Mouse (Mus musculus): Measurements from ENCODE around the gene Sema3g. TPM values are rescaled to one million over a fixed set of nuclear protein-coding genes. Genes with fewer than 3 reads are reported as not detected.

Gene Sema3g
- polyA plus RNA-seq, 1 experiment, result 0.14 TPM

GRCm38 (mm10) chr14:31269456-31270100, 51.9 kb downstream of the Sema3g start:
- no peak overlapping the region for H3K4me3 ChIP-seq (ENCODE audit: insufficient read depth, poor library complexity, severe bottlenecking)
- peaks cover 26% of the 10 kb centered on the region for H3K27me3 ChIP-seq (ENCODE audit: control insufficient read depth, insufficient read depth, insufficient read length)
- no peaks in the 10 kb centered on the region for H3K79me2 ChIP-seq (ENCODE audit: control insufficient read depth, insufficient read depth)
- H3ac ChIP-seq (ENCODE audit: control insufficient read depth, insufficient read length, low read depth), result no peak overlapping the region
- H3K79me3 ChIP-seq (ENCODE audit: low read depth), result no peaks in the 10 kb centered on the region
- H3K36me3 ChIP-seq (ENCODE audit: control insufficient read depth, insufficient read depth), result no peaks in the 10 kb centered on the region
- TF ChIP-seq USF1 (IDR thresholded peaks at IDR 0.05; ENCODE audit: low read depth), result no peak
- no peak for TF ChIP-seq CTCF (IDR thresholded peaks at IDR 0.05; ENCODE audit: control insufficient read depth, insufficient read depth, insufficient read length)
- TF ChIP-seq FOSL1 (IDR thresholded peaks at IDR 0.05; ENCODE audit: insufficient read depth, low read length, poor library complexity, severe bottlenecking), result no peak
- TF ChIP-seq MYOG (IDR thresholded peaks at IDR 0.05; ENCODE audit: control insufficient read depth, extremely low read depth, insufficient read length), result no peak
- TF ChIP-seq MAX (IDR thresholded peaks at IDR 0.05), result no peak
- no peak for TF ChIP-seq CEBPB (IDR thresholded peaks at IDR 0.05; ENCODE audit: low read depth)
- TF ChIP-seq MYOD1 (IDR thresholded peaks at IDR 0.05; ENCODE audit: control insufficient read depth, insufficient read length, low read depth), result no peak

- Histone ChIP-seq H3K79me3 (ENCODE audit: low read depth) (no peaks in the 10 kb centered on the region), H3K79me2 (ENCODE audit: control insufficient read depth, insufficient read depth) (no peaks in the 10 kb centered on the region), H3ac (ENCODE audit: control insufficient read depth, insufficient read length, low read depth) (no peak overlapping the region), H3K36me3 (ENCODE audit: control insufficient read depth, insufficient read depth) (no peaks in the 10 kb centered on the region), H3K27me3 (ENCODE audit: control insufficient read depth, insufficient read depth, insufficient read length) (peaks cover 26% of the 10 kb centered on the region), H3K4me3 (ENCODE audit: insufficient read depth, poor library complexity, severe bottlenecking) (no peak overlapping the region)
- TF ChIP-seq FOSL1 (IDR thresholded peaks at IDR 0.05; ENCODE audit: insufficient read depth, low read length, poor library complexity, severe bottlenecking) (no peak), CEBPB (IDR thresholded peaks at IDR 0.05; ENCODE audit: low read depth) (no peak), USF1 (IDR thresholded peaks at IDR 0.05; ENCODE audit: low read depth) (no peak), MAX (IDR thresholded peaks at IDR 0.05) (no peak), MYOD1 (IDR thresholded peaks at IDR 0.05; ENCODE audit: control insufficient read depth, insufficient read length, low read depth) (no peak), CTCF (IDR thresholded peaks at IDR 0.05; ENCODE audit: control insufficient read depth, insufficient read depth, insufficient read length) (no peak), MYOG (IDR thresholded peaks at IDR 0.05; ENCODE audit: control insufficient read depth, extremely low read depth, insufficient read length) (no peak)
Measured at GRCm38 (mm10) chr14:31271121-31271520, 53.5 kb downstream of the Sema3g start.

GRCm38 (mm10) chr14:31272164-31272563, 54.5 kb downstream of the Sema3g start:
- Histone ChIP-seq H3K79me2 (ENCODE audit: control insufficient read depth, insufficient read depth) (no peaks in the 10 kb centered on the region), H3K79me3 (ENCODE audit: low read depth) (no peaks in the 10 kb centered on the region)

More at GRCm38 (mm10) chr14:31272164-31272563, 54.5 kb downstream of the Sema3g start:
- H3ac ChIP-seq (ENCODE audit: control insufficient read depth, insufficient read length, low read depth), result no peak overlapping the region
- no peak overlapping the region for H3K4me3 ChIP-seq (ENCODE audit: insufficient read depth, poor library complexity, severe bottlenecking)
- H3K27me3 ChIP-seq (ENCODE audit: control insufficient read depth, insufficient read depth, insufficient read length), result peaks cover 22% of the 10 kb centered on the region
- H3K36me3 ChIP-seq (ENCODE audit: control insufficient read depth, insufficient read depth), result no peaks in the 10 kb centered on the region
- TF ChIP-seq MYOD1 (IDR thresholded peaks at IDR 0.05; ENCODE audit: control insufficient read depth, insufficient read length, low read depth) (no peak), CTCF (IDR thresholded peaks at IDR 0.05; ENCODE audit: control insufficient read depth, insufficient read depth, insufficient read length) (peak; percentile 74)

Other genes with a start within 250 kb of the Sema3g start
- gene Glt8d1, start 216.5 kb upstream of the Sema3g start, polyA plus RNA-seq (2012; fragmentation: generic; extraction: Trizol), result 13.4 TPM
- 218 TPM for gene Spcs1, start 216.2 kb upstream of the Sema3g start, polyA plus RNA-seq (2012; fragmentation: generic; extraction: Trizol)
- 14.3 TPM for gene Pbrm1, start 198.7 kb upstream of the Sema3g start, polyA plus RNA-seq (2012; fragmentation: generic; extraction: Trizol)
- gene Gnl3, start 198.7 kb upstream of the Sema3g start, polyA plus RNA-seq (2012; fragmentation: generic; extraction: Trizol), result 56.7 TPM
- gene Smim4, start 88.9 kb upstream of the Sema3g start, polyA plus RNA-seq (2012; fragmentation: generic; extraction: Trizol), result 70.5 TPM
- 322 TPM for gene Nt5dc2, start 86.8 kb upstream of the Sema3g start, polyA plus RNA-seq (2012; fragmentation: generic; extraction: Trizol)
- gene Stab1, start 49.2 kb upstream of the Sema3g start, polyA plus RNA-seq (2012; fragmentation: generic; extraction: Trizol), result 0.25 TPM
- 21.0 TPM for gene Tnnc1, start 9.5 kb upstream of the Sema3g start, polyA plus RNA-seq (2012; fragmentation: generic; extraction: Trizol)
- 160 TPM for gene Nisch, start 914 bp upstream of the Sema3g start, polyA plus RNA-seq (2012; fragmentation: generic; extraction: Trizol)
- gene Phf7, start 33.5 kb downstream of the Sema3g start, polyA plus RNA-seq (2012; fragmentation: generic; extraction: Trizol), result 4.5 TPM
- gene Bap1, start 33.6 kb downstream of the Sema3g start, polyA plus RNA-seq (2012; fragmentation: generic; extraction: Trizol), result 42.0 TPM
- gene Dnah1, start 106.0 kb downstream of the Sema3g start, polyA plus RNA-seq (2012; fragmentation: generic; extraction: Trizol), result 0.01 TPM
- 6.7 TPM for gene Capn7, start 118.8 kb downstream of the Sema3g start, polyA plus RNA-seq (2012; fragmentation: generic; extraction: Trizol)
- 8.7 TPM for gene Sh3bp5, start 218.2 kb downstream of the Sema3g start, polyA plus RNA-seq (2012; fragmentation: generic; extraction: Trizol)